Mouse (Mus musculus) neural tube, embryonic 12.5 days (tissue): Measurements from ENCODE around the gene Calm5. TPM values are rescaled to one million over a fixed set of nuclear protein-coding genes. Genes with fewer than 3 reads are reported as not detected.
"Not testable (repeated sequence)": the region's sequence is repeated elsewhere in the genome, so short reads cannot be mapped to it uniquely, and the experiment has no call there.

Experiments used
- ATAC-seq: fragments of 200-750 bp; cut with Nextera tagmentation; 2 replicates; pipeline ENCODE4 v1.8.0; 2017; ENCODE audit warnings: low read depth, mild to moderate bottlenecking, moderate TSS enrichment, moderate library complexity; ENCODE audit not compliant: low FRiP score
- H3K27ac ChIP-seq: fragments of 300-500 bp; sonication (generic); 2 replicates; pipeline ENCODE4 v1.5.1; 2016
- H3K27me3 ChIP-seq: fragments of 300-500 bp; sonication (generic); replicated peaks from 2 replicates; pipeline ENCODE4 v1.6.1; 2016; ENCODE audit warnings: mild to moderate bottlenecking
- H3K36me3 ChIP-seq: fragments of 300-500 bp; sonication (generic); 2 replicates; pipeline ENCODE4 v1.6.1; 2016; ENCODE audit warnings: mild to moderate bottlenecking
- H3K4me1 ChIP-seq: fragments of 300-500 bp; sonication (generic); 2 replicates; pipeline ENCODE4 v1.6.1; 2016
- H3K4me2 ChIP-seq: fragments of 300-500 bp; sonication (generic); replicated peaks from 2 replicates; pipeline ENCODE4 v1.6.1; 2016; ENCODE audit warnings: mild to moderate bottlenecking
- H3K4me3 ChIP-seq: fragments of 300-500 bp; sonication (generic); 2 replicates; pipeline ENCODE4 v1.5.1; 2016
- H3K9ac ChIP-seq: fragments of 300-500 bp; sonication (generic); 2 replicates; pipeline ENCODE4 v1.6.1; 2016; ENCODE audit warnings: mild to moderate bottlenecking
- H3K9me3 ChIP-seq: fragments of 300-500 bp; sonication (generic); 2 replicates; pipeline ENCODE4 v1.6.1; 2016; ENCODE audit warnings: mild to moderate bottlenecking
- WGBS: fragments of 180-500 bp; shearing (Covaris S2); methylation state at CpG from one replicate; pipeline ENCODE4 v1.1.7; 2016; 5-methylcytosine and 5-hydroxymethylcytosine counted together
- polyA plus RNA-seq: library from polyadenylated mRNA; unstranded; fragments of >200 nt; fragmentation: Nextera tagmentation; extraction: Ambion mirVana; gene quantifications from 2 replicates; pipeline ENCODE4 v1.2.1, GENCODE M21; 2016

Gene Calm5
- polyA plus RNA-seq = not detected in 2 replicates

DNA sequence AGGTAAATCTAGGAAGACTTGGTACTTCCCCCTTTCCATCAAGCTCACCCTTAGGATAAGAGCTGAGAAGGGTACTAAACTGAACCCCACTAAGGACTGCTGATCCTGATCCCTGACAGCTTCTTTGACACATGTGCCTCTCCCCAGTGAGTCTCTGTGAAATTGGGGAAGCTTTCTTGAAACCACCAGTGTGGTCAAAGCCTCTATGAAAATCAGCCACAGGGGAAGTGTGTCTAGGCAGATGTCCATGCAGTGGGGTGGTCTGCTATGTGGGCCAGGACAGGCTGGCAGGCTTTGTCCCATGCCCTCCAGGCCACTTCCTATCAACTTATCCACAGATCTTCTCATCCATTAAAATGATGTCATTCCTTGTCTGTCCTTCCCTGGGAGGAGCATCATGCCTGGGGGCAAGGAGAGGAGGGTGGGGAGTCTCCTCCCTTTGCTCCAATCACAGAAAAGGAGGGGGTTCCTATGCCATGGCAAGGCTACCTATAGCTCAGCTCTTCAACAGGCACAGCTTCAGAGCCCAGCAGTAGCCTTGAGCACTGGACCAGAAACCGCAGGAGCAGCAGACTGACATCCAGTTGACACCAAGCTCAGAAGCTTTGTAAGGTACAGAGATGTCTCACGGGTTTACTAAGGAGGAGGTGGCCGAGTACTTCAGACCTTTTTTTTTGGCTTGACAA, at the start of gene Calm5:
Gene Calm5 (plus strand): TSS at position 526 of the 686 bp plus-strand sequence.
- H3K27me3 ChIP-seq, H3K27ac ChIP-seq, H3K4me3 ChIP-seq, H3K36me3 ChIP-seq, ATAC-seq, H3K4me1 ChIP-seq, H3K9ac ChIP-seq, H3K4me2 ChIP-seq, H3K9me3 ChIP-seq: not testable (repeated sequence)
- WGBS = 87% methylated on average over 3 of the region's 3 CpGs

DNA sequence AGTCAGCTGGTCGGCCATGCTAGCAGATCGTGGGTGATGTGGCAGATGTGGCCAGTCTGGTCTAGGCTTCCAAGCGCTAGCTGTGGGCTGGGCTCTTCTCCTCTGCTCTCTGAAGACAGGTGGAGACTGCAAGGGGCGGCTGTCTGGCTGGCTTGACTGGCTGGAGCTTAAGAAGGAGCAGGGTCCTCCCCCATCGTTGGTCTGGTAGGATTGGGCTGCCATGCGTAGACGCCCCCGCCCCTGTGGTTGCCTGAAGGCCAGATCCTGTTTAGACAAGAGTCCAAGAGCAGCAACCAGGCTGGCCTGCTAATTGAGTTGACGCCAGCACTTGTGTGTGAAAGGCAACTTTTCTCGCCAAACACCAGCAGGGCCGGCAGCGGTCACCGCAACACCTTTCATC, 49.8 kb upstream of the Calm5 start, which contains the start of gene Calml3:
Gene Calml3 (minus strand): TSS at position 131 of the 400 bp plus-strand sequence.
- Histone ChIP-seq H3K27me3 (no peaks in the 10 kb centered on the region), H3K9me3 (no peaks in the 10 kb centered on the region), H3K27ac (no peak within 1 kb of the TSS), H3K9ac (no peak within 1 kb of the TSS), H3K4me1 (no peaks in the 10 kb centered on the region), H3K36me3 (no peaks in the 10 kb centered on the region), H3K4me3 (no peak within 1 kb of the TSS), H3K4me2 (no peak within 1 kb of the TSS)
- WGBS = 86% methylated on average over 13 of the region's 13 CpGs
- no peak for ATAC-seq

DNA sequence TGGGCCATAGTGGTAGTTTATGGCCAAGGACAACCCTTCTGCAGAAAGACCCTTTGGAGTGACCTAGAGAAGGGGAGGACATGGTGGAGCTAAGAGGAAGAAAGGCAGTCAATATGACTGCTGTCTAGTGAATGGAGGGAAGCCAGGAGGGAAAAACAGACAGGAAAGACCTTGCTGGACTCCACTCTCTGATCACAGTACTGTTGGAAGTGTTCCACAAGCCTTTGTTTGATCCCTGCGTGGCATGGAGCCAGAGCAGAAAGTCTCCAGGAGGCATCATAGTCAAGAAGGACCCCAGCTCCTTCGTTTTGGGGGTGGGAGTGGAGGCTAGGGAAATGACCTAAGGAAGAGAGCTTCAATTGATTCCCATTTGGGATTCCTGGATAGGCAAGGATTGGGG, 48.8 kb upstream of the Calm5 start:
- no peaks in the 10 kb centered on the region for H3K4me1 ChIP-seq
- H3K27ac ChIP-seq = no peak overlapping the region
- no peaks in the 10 kb centered on the region for H3K9me3 ChIP-seq
- no peak for ATAC-seq
- no peak overlapping the region for H3K4me2 ChIP-seq
- H3K4me3 ChIP-seq = no peak overlapping the region
- H3K9ac ChIP-seq = no peak overlapping the region
- WGBS = 61% methylated on average over 2 of the region's 2 CpGs
- no peaks in the 10 kb centered on the region for H3K27me3 ChIP-seq
- no peaks in the 10 kb centered on the region for H3K36me3 ChIP-seq

DNA sequence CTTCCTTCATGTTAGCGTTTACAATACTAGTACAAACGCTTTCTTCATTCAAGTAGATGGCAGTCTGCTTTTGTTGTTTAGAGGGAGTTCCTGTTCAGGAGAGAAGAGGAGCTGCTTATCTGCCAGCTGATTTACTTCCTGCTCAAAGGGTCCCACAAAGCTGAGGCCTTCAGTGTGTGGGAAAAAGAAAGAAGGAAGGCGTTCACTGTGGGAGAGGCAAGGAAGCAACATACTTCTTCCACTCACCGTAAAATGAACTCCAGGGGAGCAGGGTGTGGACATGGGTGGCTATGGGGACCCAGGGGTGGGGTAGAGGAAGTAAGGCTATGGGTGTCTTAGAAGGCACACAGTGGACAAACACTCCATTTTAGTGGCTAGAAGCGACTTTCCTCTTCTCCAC, 48.3 kb upstream of the Calm5 start:
- no peak overlapping the region for H3K9ac ChIP-seq
- H3K27me3 ChIP-seq = no peaks in the 10 kb centered on the region
- no peak overlapping the region for H3K27ac ChIP-seq
- no peak overlapping the region for H3K4me3 ChIP-seq
- H3K4me1 ChIP-seq = no peaks in the 10 kb centered on the region
- no peak overlapping the region for H3K4me2 ChIP-seq
- no peaks in the 10 kb centered on the region for H3K36me3 ChIP-seq
- no peak for ATAC-seq
- H3K9me3 ChIP-seq = no peaks in the 10 kb centered on the region
- 85% methylated on average over 5 of the region's 5 CpGs for WGBS

DNA sequence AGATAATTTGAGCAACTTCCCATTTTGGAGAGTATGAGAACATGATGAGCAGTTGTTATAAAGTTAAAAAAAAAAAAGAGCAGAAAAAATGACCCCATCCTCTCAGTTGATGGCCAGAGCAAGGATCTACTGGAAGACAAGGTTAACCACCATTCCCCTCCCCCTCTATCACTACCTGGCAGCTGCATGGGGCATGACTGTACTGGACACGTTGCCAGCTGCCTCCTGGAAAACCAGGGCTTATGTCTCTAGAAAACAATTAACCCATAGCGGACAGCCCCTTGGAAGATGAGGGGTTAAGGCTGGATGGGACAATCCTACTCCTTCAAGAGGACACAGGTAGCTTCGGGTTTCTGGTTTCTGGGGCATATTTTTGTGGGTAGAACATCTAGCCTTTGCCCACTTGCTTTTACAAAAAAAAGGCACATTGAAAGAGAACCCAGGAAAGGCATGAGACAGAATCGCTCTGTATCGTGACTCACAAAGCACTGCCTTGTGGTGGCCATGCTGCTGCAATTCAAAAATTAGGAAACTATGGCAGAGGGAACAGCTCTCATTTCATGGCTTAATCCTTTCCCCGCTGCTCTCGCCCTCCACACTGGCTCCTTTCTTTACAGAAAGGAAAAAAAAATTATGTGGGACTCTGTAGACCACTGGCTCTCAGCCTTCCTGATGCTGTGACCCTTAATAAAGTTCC, 46.7 kb upstream of the Calm5 start:
- H3K27ac ChIP-seq = no peak overlapping the region
- H3K4me3 ChIP-seq = no peak overlapping the region
- no peaks in the 10 kb centered on the region for H3K36me3 ChIP-seq
- no peak for ATAC-seq
- H3K9me3 ChIP-seq = no peaks in the 10 kb centered on the region
- no peak overlapping the region for H3K4me2 ChIP-seq
- 76% methylated on average over 7 of the region's 7 CpGs for WGBS
- no peaks in the 10 kb centered on the region for H3K27me3 ChIP-seq
- H3K4me1 ChIP-seq = no peaks in the 10 kb centered on the region
- H3K9ac ChIP-seq = no peak overlapping the region

DNA sequence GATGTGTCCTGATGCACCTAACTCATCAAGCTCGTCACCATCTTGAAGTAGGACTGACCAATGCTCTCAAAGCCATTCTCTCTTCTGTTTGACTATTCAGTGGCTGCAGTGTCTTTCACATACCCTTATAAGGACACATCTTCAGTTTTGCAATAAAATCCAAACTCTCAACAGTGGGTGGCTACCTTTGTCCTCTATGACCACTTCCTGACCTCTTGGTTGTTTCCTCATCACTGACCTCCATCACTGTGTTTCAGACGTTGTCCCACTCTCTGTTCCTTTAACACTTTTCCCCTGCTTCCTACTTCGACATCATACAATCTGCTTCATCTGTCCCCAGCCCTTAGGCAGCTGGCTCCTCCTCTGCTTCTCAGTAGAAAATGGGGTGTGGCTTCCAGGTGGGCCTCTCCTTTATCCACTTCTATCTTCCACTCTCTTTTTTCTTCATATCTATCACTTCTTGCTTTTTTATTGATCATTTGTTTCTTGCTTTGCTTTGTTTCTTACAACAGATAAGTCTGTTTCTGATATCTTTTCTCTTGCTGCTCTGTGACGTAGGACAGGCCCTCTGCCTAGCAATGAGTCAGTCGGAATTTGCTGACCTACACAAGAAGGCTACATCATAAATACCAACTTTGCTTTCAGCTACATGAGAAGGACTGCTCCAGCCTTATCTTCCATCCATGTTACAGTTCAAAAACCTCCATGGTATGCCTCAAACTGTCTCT, 35.8 kb upstream of the Calm5 start:
- 83% methylated on average over 5 of the region's 5 CpGs for WGBS
- H3K9me3 ChIP-seq = no peaks in the 10 kb centered on the region
- H3K36me3 ChIP-seq = no peaks in the 10 kb centered on the region
- no peaks in the 10 kb centered on the region for H3K4me1 ChIP-seq
- H3K27ac ChIP-seq = no peak overlapping the region
- H3K27me3 ChIP-seq = no peaks in the 10 kb centered on the region
- H3K4me3 ChIP-seq = no peak overlapping the region
- no peak overlapping the region for H3K9ac ChIP-seq
- no peak for ATAC-seq
- no peak overlapping the region for H3K4me2 ChIP-seq

DNA sequence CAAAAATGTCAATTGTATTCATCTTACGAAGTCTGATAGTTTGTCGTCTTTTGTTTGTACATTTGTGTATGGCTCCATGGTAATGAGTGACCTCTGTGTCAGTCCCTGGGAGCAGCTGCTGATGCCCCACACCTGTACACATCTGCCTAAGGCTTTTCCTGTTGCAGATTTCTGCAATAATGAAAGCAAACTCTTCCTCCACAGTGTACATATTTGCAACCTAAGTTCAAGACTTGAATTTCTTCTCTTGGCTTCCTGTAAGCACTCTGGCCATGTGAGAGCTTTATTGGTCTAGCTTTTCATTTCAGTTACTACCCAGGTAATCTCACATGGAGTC, 35.3 kb upstream of the Calm5 start:
- 93% methylated on average over 2 of the region's 2 CpGs for WGBS
- Histone ChIP-seq H3K27me3 (no peaks in the 10 kb centered on the region), H3K9ac (no peak overlapping the region), H3K9me3 (no peaks in the 10 kb centered on the region), H3K4me2 (no peak overlapping the region), H3K4me3 (no peak overlapping the region), H3K27ac (no peak overlapping the region), H3K36me3 (no peaks in the 10 kb centered on the region), H3K4me1 (no peaks in the 10 kb centered on the region)
- ATAC-seq = no peak

DNA sequence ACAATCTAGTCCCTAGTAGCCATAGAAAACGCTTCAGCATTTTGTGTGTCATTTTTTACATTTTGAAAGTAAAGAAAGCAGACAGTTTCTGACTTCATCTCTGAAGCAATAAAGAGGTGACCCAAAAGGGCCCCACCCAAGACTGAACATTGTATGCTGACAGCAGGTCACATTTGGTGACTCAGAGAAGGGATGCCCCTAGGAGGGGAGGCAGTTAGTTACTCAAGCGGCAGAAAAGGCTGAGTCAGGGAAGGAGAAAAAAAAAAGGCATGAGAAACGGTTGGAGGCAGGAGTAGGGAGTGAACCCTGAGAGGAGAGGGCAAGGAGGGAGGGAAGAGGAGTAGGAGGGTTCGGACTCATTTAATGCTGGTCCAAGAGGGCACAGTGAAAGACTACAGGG, 31.9 kb upstream of the Calm5 start:
- Histone ChIP-seq H3K4me3 (no peak overlapping the region), H3K4me1 (no peaks in the 10 kb centered on the region), H3K27me3 (no peaks in the 10 kb centered on the region), H3K4me2 (no peak overlapping the region), H3K9ac (no peak overlapping the region), H3K27ac (no peak overlapping the region), H3K9me3 (no peaks in the 10 kb centered on the region), H3K36me3 (no peaks in the 10 kb centered on the region)
- WGBS = 65% methylated on average over 4 of the region's 4 CpGs
- ATAC-seq = no peak

DNA sequence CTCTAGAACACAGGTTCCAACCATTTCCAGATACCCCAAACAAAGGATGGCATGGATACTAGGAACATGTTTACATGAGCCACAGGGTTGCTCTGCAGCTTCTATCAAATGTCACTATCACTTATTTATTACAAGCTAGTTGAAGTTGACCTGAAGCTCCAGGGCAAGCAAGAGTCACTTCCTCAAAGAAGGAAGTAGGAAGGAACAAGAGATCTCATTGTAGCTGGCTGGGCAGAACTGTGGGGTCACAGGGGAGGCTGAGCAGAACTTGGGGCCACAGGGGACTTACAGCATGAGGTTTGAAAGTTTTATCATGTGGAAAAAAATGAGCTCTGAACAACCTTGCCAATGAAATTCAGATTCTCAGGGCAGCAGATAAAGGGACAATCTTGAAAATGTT, 28.2 kb upstream of the Calm5 start:
- Histone ChIP-seq H3K27me3 (no peaks in the 10 kb centered on the region), H3K9ac (no peak overlapping the region), H3K36me3 (no peaks in the 10 kb centered on the region)

DNA sequence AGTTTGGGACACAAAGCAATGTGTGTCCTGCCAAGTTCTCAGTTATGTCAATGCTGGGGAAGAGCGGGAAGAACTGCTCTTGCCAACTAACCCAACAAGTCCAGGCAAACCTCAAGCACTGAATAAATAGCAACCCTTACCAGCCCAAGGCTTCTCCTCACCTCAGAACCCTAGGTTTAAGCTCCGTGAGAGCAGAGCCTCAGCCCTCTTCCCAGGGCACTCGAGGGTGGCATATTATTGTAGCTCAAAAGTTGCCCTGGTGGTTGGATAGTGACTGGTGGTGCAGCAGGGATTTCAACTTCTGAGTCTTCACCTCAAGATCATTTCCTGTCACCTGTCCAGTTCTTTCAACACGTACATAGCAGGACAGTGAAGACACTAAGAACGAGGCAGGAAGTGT, 22.4 kb upstream of the Calm5 start:
- WGBS = 87% methylated on average over 5 of the region's 5 CpGs
- H3K4me3 ChIP-seq = no peak overlapping the region
- H3K9me3 ChIP-seq = no peaks in the 10 kb centered on the region
- no peaks in the 10 kb centered on the region for H3K27me3 ChIP-seq
- no peak overlapping the region for H3K27ac ChIP-seq
- ATAC-seq = no peak
- H3K4me2 ChIP-seq = no peak overlapping the region
- no peaks in the 10 kb centered on the region for H3K4me1 ChIP-seq
- no peaks in the 10 kb centered on the region for H3K36me3 ChIP-seq
- H3K9ac ChIP-seq = no peak overlapping the region

More for the DNA sequence above, 28.2 kb upstream of the Calm5 start:
- no peak for ATAC-seq
- no peak overlapping the region for H3K27ac ChIP-seq
- H3K9me3 ChIP-seq = no peaks in the 10 kb centered on the region
- no peak overlapping the region for H3K4me3 ChIP-seq
- no peaks in the 10 kb centered on the region for H3K4me1 ChIP-seq
- no peak overlapping the region for H3K4me2 ChIP-seq

DNA sequence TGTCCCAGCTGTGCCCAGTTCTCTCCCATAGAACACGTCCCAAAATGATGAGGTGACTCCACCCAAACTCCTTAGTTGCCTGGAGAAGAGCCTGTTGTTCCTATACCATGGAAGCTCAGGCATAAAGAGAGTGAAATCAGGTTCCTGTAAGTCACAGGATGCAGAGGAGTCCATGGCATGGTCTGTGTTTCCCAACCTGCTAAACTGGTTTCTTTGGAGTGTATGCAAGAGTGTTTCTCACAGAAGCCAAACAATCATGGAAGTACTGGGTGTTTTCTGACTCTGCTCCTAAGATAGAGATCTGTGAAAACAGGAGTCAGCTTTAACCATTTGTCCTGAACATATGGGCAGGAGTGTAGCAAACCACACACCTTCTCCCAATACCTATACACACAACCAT, 22.0 kb upstream of the Calm5 start:
- no peak overlapping the region for H3K4me2 ChIP-seq
- H3K9me3 ChIP-seq = no peaks in the 10 kb centered on the region
- no peak for ATAC-seq
- no peaks in the 10 kb centered on the region for H3K27me3 ChIP-seq
- H3K4me3 ChIP-seq = no peak overlapping the region
- no peak overlapping the region for H3K9ac ChIP-seq
- H3K4me1 ChIP-seq = no peaks in the 10 kb centered on the region
- 69% methylated on average over 1 of the region's 1 CpGs for WGBS
- H3K36me3 ChIP-seq = no peaks in the 10 kb centered on the region
- H3K27ac ChIP-seq = no peak overlapping the region

DNA sequence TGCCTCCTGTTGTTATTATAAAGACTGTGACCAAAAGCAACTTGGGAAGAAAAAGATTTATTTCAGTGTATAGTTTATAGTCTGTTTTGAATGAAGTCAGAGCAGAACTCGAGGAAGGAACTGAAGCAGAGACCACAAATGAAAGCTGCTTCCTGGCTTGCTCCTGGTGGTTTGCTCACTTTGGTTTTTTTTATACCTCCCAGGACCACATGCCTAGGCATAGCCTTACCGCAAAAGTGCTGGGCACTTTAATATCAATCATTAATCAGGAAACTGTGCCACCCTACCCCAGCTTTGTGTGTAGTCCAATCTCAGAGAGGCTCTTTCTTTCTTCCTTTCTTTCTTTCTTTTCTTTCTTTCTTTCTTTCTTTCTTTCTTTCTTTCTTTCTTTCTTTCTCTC, 21.5 kb upstream of the Calm5 start:
- Histone ChIP-seq H3K9ac (no peak overlapping the region), H3K27ac (no peak overlapping the region), H3K9me3 (no peaks in the 10 kb centered on the region), H3K4me2 (no peak overlapping the region), H3K27me3 (no peaks in the 10 kb centered on the region), H3K4me3 (no peak overlapping the region), H3K4me1 (no peaks in the 10 kb centered on the region), H3K36me3 (no peaks in the 10 kb centered on the region)
- WGBS = 65% methylated on average over 2 of the region's 2 CpGs
- ATAC-seq = no peak
